In the genomic region with DNA sequence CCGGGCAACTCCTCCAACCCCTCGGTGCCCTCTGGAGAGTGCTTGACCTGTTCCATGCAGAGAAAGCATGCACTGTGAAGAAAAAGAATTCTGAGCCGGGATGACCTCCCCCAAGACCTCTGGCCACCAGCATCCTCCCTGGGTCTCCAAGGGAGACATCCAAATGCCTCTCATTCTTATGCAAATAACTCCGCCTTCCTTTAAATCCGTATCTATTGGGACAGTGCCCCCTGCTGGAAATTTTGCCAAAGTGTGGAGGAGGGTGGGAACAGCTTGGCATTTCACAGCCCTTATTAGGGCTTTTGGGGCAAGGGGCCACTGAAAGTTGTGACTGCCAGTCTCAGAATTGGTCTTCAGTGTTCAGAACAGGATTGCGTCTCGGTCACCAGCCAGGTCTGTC, we compare ENCODE assay signal across 10 mouse cellular contexts. TPM values are rescaled to one million over a fixed set of nuclear protein-coding genes. Genes with fewer than 3 reads are reported as not detected.
A peak's percentile ranks its signal among the peaks of the same experiment; 100 is the strongest.
DNase-seq lines count a peak whose midpoint lies in the region; ATAC-seq and TF ChIP-seq lines count a peak whose summit lies in the region.
"Had no signal": no experiment of that assay in that cellular context is flagged by ENCODE, and none has a peak within 500 bp of the region (broad histone marks: within the 10 kb centered on the region; RNA-seq: fewer than 3 reads in every experiment).

No protein-coding gene starts in this region.

- TF ChIP-seq CTCF in liver, embryonic 14.5 days (IDR thresholded peaks at IDR 0.05; ENCODE audit: low read depth): peak; percentile 54

- H3K27me3 ChIP-seq in liver, embryonic 14.5 days (ENCODE audit: control insufficient read depth, insufficient read depth, low read length): no peaks in the 10 kb centered on the region
- H3K27me3 ChIP-seq: neural tube, embryonic 12.5 days had no signal

- H3K9me3 ChIP-seq in liver, embryonic 14.5 days (ENCODE audit: control insufficient read depth, low read length): no peaks in the 10 kb centered on the region
- H3K9me3 ChIP-seq: neural tube, embryonic 12.5 days had no signal

- TF ChIP-seq EP300 in liver, embryonic 14.5 days (IDR thresholded peaks at IDR 0.05; ENCODE audit: low read depth): no peak

- H3K27ac ChIP-seq in liver, embryonic 14.5 days: no peak overlapping the region
- H3K27ac ChIP-seq: neural tube, embryonic 12.5 days had no signal

- H3K4me1 ChIP-seq in liver, embryonic 14.5 days (replicated peaks; ENCODE audit: control insufficient read depth in 2 of 2, insufficient read depth in 2 of 2, low read length in 1 of 2): no peaks in the 10 kb centered on the region

- intact Hi-C loops in heart, postnatal 25 days (cut with DNase I): no loop called here
- intact Hi-C loops in heart, postnatal 10 days (cut with DNase I): loop anchor here (5.0 kb wide), 2 partner anchors 398 to 528 kb away; no protein-coding TSS in a partner anchor

- peak; percentile 15 to 57 for DNase-seq in heart, adult 18-20 months
- no peak for DNase-seq in heart, postnatal 25 days (ENCODE audit: low spot score)
- peak; percentile 74 for DNase-seq in testis, postnatal 10 days (ENCODE audit: low spot score)
- DNase-seq in testis, postnatal 14 days (ENCODE audit: low spot score): no peak
- peak; percentile 53 to 65 for DNase-seq in cerebellum, postnatal 25 days
- peak; percentile 52 to 72 for DNase-seq in heart, postnatal 10 days
- no peak for DNase-seq in liver, embryonic 14.5 days (ENCODE audit: low read depth in 3 of 3, low spot score in 3 of 3)
- peak; percentile 77 for DNase-seq in right cerebral cortex, postnatal 4 days

- no peaks in the 10 kb centered on the region for H3K36me3 ChIP-seq in liver, embryonic 14.5 days (replicated peaks; ENCODE audit: control insufficient read depth, insufficient read depth, low read depth)

- no peak overlapping the region for H3K4me3 ChIP-seq in liver, embryonic 14.5 days (ENCODE audit: insufficient read depth in 1 of 2, low read depth in 2 of 2, low read length in 2 of 2)
- H3K4me3 ChIP-seq: neural tube, embryonic 12.5 days had no signal

- ATAC-seq in liver, embryonic 14.5 days (ENCODE audit: insufficient read depth): no peak

- 37% methylated on average over 7 of the region's 7 CpGs for WGBS in liver, embryonic 14.5 days (ENCODE audit: insufficient replicate concordance)

- H3K9ac ChIP-seq in liver, embryonic 14.5 days (replicated peaks): no peak overlapping the region
- H3K9ac ChIP-seq: neural tube, embryonic 12.5 days had no signal

- H3K4me2 ChIP-seq in liver, embryonic 14.5 days (ENCODE audit: low read depth): no peak overlapping the region
- H3K4me2 ChIP-seq: neural tube, embryonic 12.5 days had no signal

RNA-seq across cellular contexts. Expression of a gene that starts 11.2 kb away (rescaled TPM):
- total RNA-seq in heart, adult 18-20 months (2021): under 1 TPM; 0.23 to 0.30 TPM
- total RNA-seq in heart, postnatal 25 days (2021): 1 to 10 TPM in 1 of 2 experiments, under 1 TPM in 1; 0.83 to 1.6 TPM
- 1 to 10 TPM; 2.6 to 3.8 TPM for total RNA-seq in heart, postnatal 10 days (2021)
- polyA plus RNA-seq in liver, embryonic 14.5 days (2012; rRNA removed): 0.03 and 0.69 TPM in 2 replicates
- not detected in 2 replicates for polyA plus RNA-seq in liver, embryonic 14.5 days (2014; fragmentation: Nextera tagmentation; extraction: Ambion mirVana)
- total RNA-seq: hematopoietic stem cell, adult 5-6 weeks had no signal

RNA-seq across cellular contexts. Expression of a gene that starts 16.7 kb away (rescaled TPM):
- total RNA-seq in heart, adult 18-20 months (2021): 10 to 100 TPM; 12.6 to 14.6 TPM
- total RNA-seq in heart, postnatal 25 days (2021): 10 to 100 TPM; 16.0 to 17.5 TPM
- total RNA-seq in heart, postnatal 10 days (2021): 10 to 100 TPM; 44.4 to 45.5 TPM
- 26.8 and 30.5 TPM in 2 replicates for polyA plus RNA-seq in liver, embryonic 14.5 days (2012; rRNA removed)
- polyA plus RNA-seq in liver, embryonic 14.5 days (2014; fragmentation: Nextera tagmentation; extraction: Ambion mirVana): 23.4 and 28.3 TPM in 2 replicates

RNA-seq across cellular contexts. Expression of a gene that starts 32.9 kb away (rescaled TPM):
- total RNA-seq in heart, adult 18-20 months (2021): not detected
- total RNA-seq in heart, postnatal 25 days (2021): not detected
- total RNA-seq in heart, postnatal 10 days (2021): not detected
- polyA plus RNA-seq in liver, embryonic 14.5 days (2012; rRNA removed): 3.9 and 4.6 TPM in 2 replicates
- polyA plus RNA-seq in liver, embryonic 14.5 days (2014; fragmentation: Nextera tagmentation; extraction: Ambion mirVana): 4.4 and 4.6 TPM in 2 replicates
- total RNA-seq: hematopoietic stem cell, adult 5-6 weeks had no signal

Comparison
In these comparisons a context has a peak if more than half of its experiments do, and no peak if none do; other contexts are left out.
1. DNase-seq: peak in heart, adult 18-20 months (2 of 2), testis, postnatal 10 days (single experiment), cerebellum, postnatal 25 days (2 of 2), heart, postnatal 10 days (2 of 2) and right cerebral cortex, postnatal 4 days (single experiment); none in heart, postnatal 25 days (single experiment), testis, postnatal 14 days (single experiment) and liver, embryonic 14.5 days (0 of 3).